Mouse (Mus musculus) cerebellum, adult 18-20 months (tissue): ENCODE measurements at regions not wholly inside any gene's neighbourhood (a gene's known extent, or its start where the extent isn't known, plus 50 kb on each side); places are given as distances from the start of the nearest gene placed in this dataset.

Source experiments
- DNase-seq, 2 experiments: peaks; one replicate each; pipeline ENCODE4 v3.0.0; 2021

- DNase-seq, result no peak
Measured at GRCm38 (mm10) chr5:118428323-118429095, 132.0 kb upstream of the Med13l start.

GRCm38 (mm10) chr5:118433599-118433998, 126.9 kb upstream of the Med13l start:
- no peak for DNase-seq

GRCm38 (mm10) chr5:118434718-118435555, 125.5 kb upstream of the Med13l start:
- no peak for DNase-seq

- DNase-seq, result no peak
Measured at GRCm38 (mm10) chr5:118435556-118435950, 124.9 kb upstream of the Med13l start.

GRCm38 (mm10) chr5:118436035-118436434, 124.4 kb upstream of the Med13l start:
- no peak for DNase-seq

GRCm38 (mm10) chr5:118436474-118437306, 123.8 kb upstream of the Med13l start:
- DNase-seq, result no peak

- DNase-seq, result no peak
Measured at GRCm38 (mm10) chr5:118437307-118437610, 123.2 kb upstream of the Med13l start.

- DNase-seq, result no peak
Measured at GRCm38 (mm10) chr5:118438016-118438415, 122.5 kb upstream of the Med13l start.

GRCm38 (mm10) chr5:118444538-118445251, 115.8 kb upstream of the Med13l start:
- no peak for DNase-seq

- no peak for DNase-seq
Measured at GRCm38 (mm10) chr5:118445252-118445987, 115.1 kb upstream of the Med13l start.

GRCm38 (mm10) chr5:118445988-118446280, 114.5 kb upstream of the Med13l start:
- no peak for DNase-seq

- DNase-seq, result no peak
Measured at GRCm38 (mm10) chr5:118446878-118447277, 113.6 kb upstream of the Med13l start.

GRCm38 (mm10) chr5:118447366-118447765, 113.1 kb upstream of the Med13l start:
- DNase-seq, result no peak

- no peak for DNase-seq
Measured at GRCm38 (mm10) chr5:118448884-118449515, 111.5 kb upstream of the Med13l start.

GRCm38 (mm10) chr5:118449893-118450292, 110.6 kb upstream of the Med13l start:
- no peak for DNase-seq

- DNase-seq, result no peak
Measured at GRCm38 (mm10) chr5:118452052-118452451, 108.4 kb upstream of the Med13l start.

GRCm38 (mm10) chr5:118454096-118454495, 106.4 kb upstream of the Med13l start:
- DNase-seq, result no peak

GRCm38 (mm10) chr5:118458727-118459390, 101.6 kb upstream of the Med13l start:
- DNase-seq, result no peak

- DNase-seq, result no peak
Measured at GRCm38 (mm10) chr5:118459391-118459792, 101.1 kb upstream of the Med13l start.

GRCm38 (mm10) chr5:118461967-118462366, 98.5 kb upstream of the Med13l start:
- DNase-seq, result no peak
